Mouse (Mus musculus): ENCODE measurements around the gene Ube2j1. TPM values are rescaled to one million over a fixed set of nuclear protein-coding genes. Genes with fewer than 3 reads are reported as not detected.

Ube2j1 gene
- total and polyA plus RNA-seq, 3 experiments = 64.3 to 122 (median 93.0) TPM

- dilution Hi-C loops (cut with MboI; ENCODE audit: extremely low pct_ligation_motif_present, extremely low pct_unique_long_range_greater_than_20kb, low sequenced_read_pairs) (no loop called here), in situ Hi-C loops (cut with MboI; ENCODE audit: low pct_ligation_motif_present, low pct_unique_long_range_greater_than_20kb, low sequenced_read_pairs) (loop anchor here (10.0 kb wide), 1 partner anchor 261 kb away; the partner anchor contains the start of gene Pnrc1)
- no peaks in the 10 kb centered on the region for H3K27me3 ChIP-seq (replicated peaks)
- peak overlapping the region; percentile 90 for H3K4me2 ChIP-seq (ENCODE audit: insufficient read depth, low read depth, poor library complexity, severe bottlenecking)
- peaks cover 76% of the 10 kb centered on the region for H3K79me2 ChIP-seq (replicated peaks; ENCODE audit: control insufficient read depth, extremely low read depth, insufficient read depth, poor library complexity, severe bottlenecking)
- peaks cover 6% of the 10 kb centered on the region for H3K9me3 ChIP-seq (replicated peaks; ENCODE audit: low read length)
- no peak overlapping the region; the same call in 1 of the 2 replicates for H3K9ac ChIP-seq (ENCODE audit: insufficient read depth, low read depth)
- peak overlapping the region; percentile 34 to 96 (median 92) for H3K4me3 ChIP-seq (replicated peaks in 1 of 3; ENCODE audit: low read depth in 2 of 3, low read length in 2 of 3, poor library complexity in 1 of 3)
- H3K36me3 ChIP-seq (replicated peaks in 1 of 2; ENCODE audit: control insufficient read depth in 1 of 2, insufficient read depth in 1 of 2, low read length in 1 of 2) = peaks cover 25 to 46% of the 10 kb centered on the region in 2 experiments
- H3K27ac ChIP-seq (ENCODE audit: insufficient read depth, low read depth) = no peak overlapping the region
- DNase-seq (ENCODE audit: extremely low read depth) = no peak
- TF ChIP-seq EP300 (IDR thresholded peaks at IDR 0.05; ENCODE audit: low read length) (no peak), TBP (conservative IDR thresholded peaks at IDR 0.05; ENCODE audit: low read depth, low read length) (no peak), MYC (IDR thresholded peaks at IDR 0.05; ENCODE audit: low read depth, low read length) (no peak)
- peaks cover 9 to 38% of the 10 kb centered on the region in 2 experiments for H3K4me1 ChIP-seq (ENCODE audit: control insufficient read depth in 1 of 2, insufficient read depth in 2 of 2)
Measured at GRCm38 (mm10) chr4:33033515-33033914, 2.3 kb downstream of the Ube2j1 start.

- H3K4me3 ChIP-seq (replicated peaks in 1 of 3; ENCODE audit: low read depth in 2 of 3, low read length in 2 of 3, poor library complexity in 1 of 3) = no peak overlapping the region
- in situ Hi-C loops (cut with MboI; ENCODE audit: low pct_ligation_motif_present, low pct_unique_long_range_greater_than_20kb, low sequenced_read_pairs) (loop anchor here (10.0 kb wide), 1 partner anchor 255 kb away; the partner anchor contains the start of gene Pnrc1), dilution Hi-C loops (cut with MboI; ENCODE audit: extremely low pct_ligation_motif_present, extremely low pct_unique_long_range_greater_than_20kb, low sequenced_read_pairs) (no loop called here)
- peaks cover 0 to 8% of the 10 kb centered on the region in 2 experiments; a peak in 1 of 4 replicates for H3K4me1 ChIP-seq (ENCODE audit: control insufficient read depth in 1 of 2, insufficient read depth in 2 of 2)
- H3K4me2 ChIP-seq (ENCODE audit: insufficient read depth, low read depth, poor library complexity, severe bottlenecking) = no peak overlapping the region
- no peak for DNase-seq (ENCODE audit: extremely low read depth)
- TF ChIP-seq E2F4 (IDR thresholded peaks at IDR 0.05; ENCODE audit: insufficient replicate concordance, low read depth, low read length) (no peak), JUND (conservative IDR thresholded peaks at IDR 0.05; ENCODE audit: low read depth, low read length) (no peak), ELF1 (IDR thresholded peaks at IDR 0.05; ENCODE audit: low read depth, low read length) (no peak), CHD2 (IDR thresholded peaks at IDR 0.05; ENCODE audit: low read length) (no peak), RCOR1 (conservative IDR thresholded peaks at IDR 0.05; ENCODE audit: low read depth, low read length) (no peak), SIN3A (IDR thresholded peaks at IDR 0.05; ENCODE audit: low read length) (no peak), CTCF (conservative IDR thresholded peaks at IDR 0.05 in 1 of 2, IDR thresholded peaks at IDR 0.05 in 1 of 2; ENCODE audit: low read depth in 2 of 2, low read length in 2 of 2) (no peak), PAX5 (IDR thresholded peaks at IDR 0.05; ENCODE audit: low read length) (no peak)
- H3K27ac ChIP-seq (ENCODE audit: insufficient read depth, low read depth) = no peak overlapping the region
- peaks cover 6% of the 10 kb centered on the region for H3K9me3 ChIP-seq (replicated peaks; ENCODE audit: low read length)
- H3K9ac ChIP-seq (ENCODE audit: insufficient read depth, low read depth) = no peak overlapping the region
- H3K36me3 ChIP-seq (replicated peaks in 1 of 2; ENCODE audit: control insufficient read depth in 1 of 2, insufficient read depth in 1 of 2, low read length in 1 of 2) = peaks cover 70 to 89% of the 10 kb centered on the region in 2 experiments
- H3K27me3 ChIP-seq (replicated peaks) = no peaks in the 10 kb centered on the region
- H3K79me2 ChIP-seq (replicated peaks; ENCODE audit: control insufficient read depth, extremely low read depth, insufficient read depth, poor library complexity, severe bottlenecking) = peaks cover 31% of the 10 kb centered on the region
Measured at GRCm38 (mm10) chr4:33039826-33040225, 8.6 kb downstream of the Ube2j1 start.

- Histone ChIP-seq H3K9me3 (replicated peaks; ENCODE audit: low read length) (no peaks in the 10 kb centered on the region), H3K4me3 (replicated peaks in 1 of 3; ENCODE audit: low read depth in 2 of 3, low read length in 2 of 3, poor library complexity in 1 of 3) (no peak overlapping the region), H3K27ac (ENCODE audit: insufficient read depth, low read depth) (no peak overlapping the region), H3K36me3 (replicated peaks in 1 of 2; ENCODE audit: control insufficient read depth in 1 of 2, insufficient read depth in 1 of 2, low read length in 1 of 2) (peaks cover 48 to 83% of the 10 kb centered on the region in 2 experiments), H3K9ac (ENCODE audit: insufficient read depth, low read depth) (no peak overlapping the region), H3K79me2 (replicated peaks; ENCODE audit: control insufficient read depth, extremely low read depth, insufficient read depth, poor library complexity, severe bottlenecking) (no peaks in the 10 kb centered on the region), H3K4me2 (ENCODE audit: insufficient read depth, low read depth, poor library complexity, severe bottlenecking) (no peak overlapping the region), H3K27me3 (replicated peaks) (no peaks in the 10 kb centered on the region), H3K4me1 (ENCODE audit: control insufficient read depth in 1 of 2, insufficient read depth in 2 of 2) (peaks cover 10 to 24% of the 10 kb centered on the region in 2 experiments)
- in situ Hi-C loops (cut with MboI; ENCODE audit: low pct_ligation_motif_present, low pct_unique_long_range_greater_than_20kb, low sequenced_read_pairs) = no loop called here
- dilution Hi-C loops (cut with MboI; ENCODE audit: extremely low pct_ligation_motif_present, extremely low pct_unique_long_range_greater_than_20kb, low sequenced_read_pairs) = no loop called here
- TF ChIP-seq CHD1 (IDR thresholded peaks at IDR 0.05; ENCODE audit: low read depth, low read length) = no peak
- no peak for TF ChIP-seq MYC (IDR thresholded peaks at IDR 0.05; ENCODE audit: low read depth, low read length)
- no peak for TF ChIP-seq SMC3 (IDR thresholded peaks at IDR 0.05; ENCODE audit: low read depth, low read length)
- TF ChIP-seq POLR2A (IDR thresholded peaks at IDR 0.05; ENCODE audit: low read depth, low read length) = no peak
- TF ChIP-seq NRF1 (IDR thresholded peaks at IDR 0.05; ENCODE audit: low read depth, low read length) = no peak
- TF ChIP-seq ZKSCAN1 (IDR thresholded peaks at IDR 0.05; ENCODE audit: borderline replicate concordance, low read depth, low read length) = no peak
- no peak for TF ChIP-seq JUND (conservative IDR thresholded peaks at IDR 0.05; ENCODE audit: low read depth, low read length)
- no peak for TF ChIP-seq PAX5 (IDR thresholded peaks at IDR 0.05; ENCODE audit: low read length)
- no peak for TF ChIP-seq MAZ (IDR thresholded peaks at IDR 0.05; ENCODE audit: low read depth, low read length)
- TF ChIP-seq MEF2A (IDR thresholded peaks at IDR 0.05; ENCODE audit: borderline replicate concordance, low read depth, low read length) = no peak
- TF ChIP-seq BHLHE40 (IDR thresholded peaks at IDR 0.05; ENCODE audit: low read depth, low read length) = no peak
- no peak for TF ChIP-seq RAD21 (IDR thresholded peaks at IDR 0.05; ENCODE audit: low read depth, low read length)
- no peak for DNase-seq (ENCODE audit: extremely low read depth)
Measured at GRCm38 (mm10) chr4:33049601-33050000, 18.4 kb downstream of the Ube2j1 start.

Measured in CH12.LX (cell line).